Mouse (Mus musculus): Measurements from ENCODE around the gene Serpina6. TPM values are rescaled to one million over a fixed set of nuclear protein-coding genes. Genes with fewer than 3 reads are reported as not detected.

Gene Serpina6
- polyA plus RNA-seq, 1 experiment from 2014 or later, result 0.63 TPM

- no peaks in the 10 kb centered on the region for H3K9me3 ChIP-seq
- no peak overlapping the region for H3K4me3 ChIP-seq (replicated peaks)
- H3K4me1 ChIP-seq (replicated peaks), result no peaks in the 10 kb centered on the region
- H3K9ac ChIP-seq (replicated peaks), result no peak overlapping the region
- H3K27me3 ChIP-seq, result no peaks in the 10 kb centered on the region
- no peak overlapping the region for H3K27ac ChIP-seq
- no peak overlapping the region for H3K4me2 ChIP-seq
- H3K36me3 ChIP-seq, result no peaks in the 10 kb centered on the region
- WGBS, result 76% methylated on average over 1 of the region's 1 CpGs
- no peak for ATAC-seq (ENCODE audit: insufficient number of reproducible peaks, insufficient read depth, low FRiP score, low TSS enrichment, low read depth)
Measured at GRCm38 (mm10) chr12:103615141-103615540, 41.9 kb downstream of the Serpina6 start.

- Histone ChIP-seq H3K9ac (replicated peaks) (no peak overlapping the region), H3K4me3 (replicated peaks) (no peak overlapping the region), H3K4me2 (no peak overlapping the region), H3K36me3 (no peaks in the 10 kb centered on the region), H3K9me3 (no peaks in the 10 kb centered on the region), H3K27ac (no peak overlapping the region), H3K27me3 (no peaks in the 10 kb centered on the region), H3K4me1 (replicated peaks) (no peaks in the 10 kb centered on the region)
- no peak for ATAC-seq (ENCODE audit: insufficient number of reproducible peaks, insufficient read depth, low FRiP score, low TSS enrichment, low read depth)
- 51% methylated on average over 3 of the region's 3 CpGs for WGBS
Measured at GRCm38 (mm10) chr12:103601839-103602238, 55.2 kb downstream of the Serpina6 start.

- no peak for ATAC-seq (ENCODE audit: insufficient number of reproducible peaks, insufficient read depth, low FRiP score, low TSS enrichment, low read depth)
- Histone ChIP-seq H3K4me3 (replicated peaks) (no peak overlapping the region), H3K27me3 (no peaks in the 10 kb centered on the region), H3K9ac (replicated peaks) (no peak overlapping the region), H3K4me2 (no peak overlapping the region), H3K9me3 (no peaks in the 10 kb centered on the region), H3K27ac (no peak overlapping the region), H3K36me3 (no peaks in the 10 kb centered on the region), H3K4me1 (replicated peaks) (no peaks in the 10 kb centered on the region)
- WGBS, result 30% methylated on average over 3 of the region's 3 CpGs
Measured at GRCm38 (mm10) chr12:103600364-103600763, 56.6 kb downstream of the Serpina6 start.

- H3K9ac ChIP-seq (replicated peaks), result no peak overlapping the region
- H3K27me3 ChIP-seq, result no peaks in the 10 kb centered on the region
- no peaks in the 10 kb centered on the region for H3K9me3 ChIP-seq
- no peak overlapping the region for H3K27ac ChIP-seq
- WGBS, result 76% methylated on average over 2 of the region's 2 CpGs
- no peak overlapping the region for H3K4me2 ChIP-seq
- no peak overlapping the region for H3K4me3 ChIP-seq (replicated peaks)
- H3K4me1 ChIP-seq (replicated peaks), result no peaks in the 10 kb centered on the region
- no peak for ATAC-seq (ENCODE audit: insufficient number of reproducible peaks, insufficient read depth, low FRiP score, low TSS enrichment, low read depth)
- no peaks in the 10 kb centered on the region for H3K36me3 ChIP-seq
Measured at GRCm38 (mm10) chr12:103598411-103598810, 58.6 kb downstream of the Serpina6 start.

Other genes starting within 250 kb of the Serpina6 start
- gene 9330161L09Rik, start 249.4 kb downstream of the Serpina6 start, polyA plus RNA-seq (2016; fragmentation: Nextera tagmentation; extraction: Ambion mirVana), result 0.50 and 0.56 TPM in 2 replicates
- 94.7 and 114 TPM in 2 replicates for gene Ddx24, start 231.4 kb downstream of the Serpina6 start, polyA plus RNA-seq (2016; fragmentation: Nextera tagmentation; extraction: Ambion mirVana)
- 2.9 and 3.2 TPM in 2 replicates for gene Ifi27, start 223.0 kb downstream of the Serpina6 start, polyA plus RNA-seq (2016; fragmentation: Nextera tagmentation; extraction: Ambion mirVana)
- gene Ifi27l2a, start 213.5 kb downstream of the Serpina6 start, polyA plus RNA-seq (2016; fragmentation: Nextera tagmentation; extraction: Ambion mirVana), result 1.2 and 2.7 TPM in 2 replicates
- not detected in 2 replicates for gene Ifi27l2b, start 200.0 kb downstream of the Serpina6 start, polyA plus RNA-seq (2016; fragmentation: Nextera tagmentation; extraction: Ambion mirVana)
- 1.9 and 2.1 TPM in 2 replicates for gene Ppp4r4, start 124.9 kb downstream of the Serpina6 start, polyA plus RNA-seq (2016; fragmentation: Nextera tagmentation; extraction: Ambion mirVana)
- 0.05 TPM in 1 of 2 replicates, not detected in the other for gene Serpina10, start 25.8 kb downstream of the Serpina6 start, polyA plus RNA-seq (2016; fragmentation: Nextera tagmentation; extraction: Ambion mirVana)
- not detected in 2 replicates for gene Serpina16, start 18.9 kb upstream of the Serpina6 start, polyA plus RNA-seq (2016; fragmentation: Nextera tagmentation; extraction: Ambion mirVana)
- not detected in 2 replicates for gene Serpina1f, start 38.3 kb upstream of the Serpina6 start, polyA plus RNA-seq (2016; fragmentation: Nextera tagmentation; extraction: Ambion mirVana)
- gene Serpina1d, start 116.4 kb upstream of the Serpina6 start, polyA plus RNA-seq (2016; fragmentation: Nextera tagmentation; extraction: Ambion mirVana), result not detected in 2 replicates
- gene Serpina1b, start 173.2 kb upstream of the Serpina6 start, polyA plus RNA-seq (2016; fragmentation: Nextera tagmentation; extraction: Ambion mirVana), result 0.50 TPM in 1 of 2 replicates, not detected in the other
- not detected in 2 replicates for gene Serpina1a, start 206.3 kb upstream of the Serpina6 start, polyA plus RNA-seq (2016; fragmentation: Nextera tagmentation; extraction: Ambion mirVana)
- not detected in 2 replicates for gene Serpina1c, start 247.7 kb upstream of the Serpina6 start, polyA plus RNA-seq (2016; fragmentation: Nextera tagmentation; extraction: Ambion mirVana)

All from limb, embryonic 12.5 days (tissue).